Mouse (Mus musculus) liver, postnatal 0 days (tissue): Measurements from ENCODE around the gene Lrrc20. TPM values are rescaled to one million over a fixed set of nuclear protein-coding genes. Genes with fewer than 3 reads are reported as not detected.
A peak's percentile ranks its signal among the peaks of the same experiment; 100 is the strongest.
"Not testable (repeated sequence)": the region's sequence is repeated elsewhere in the genome, so short reads cannot be mapped to it uniquely, and the experiment has no call there.

Source experiments
- ATAC-seq: fragments of 200-750 bp; cut with Nextera tagmentation; 2 replicates; pipeline ENCODE4 v1.8.0; 2017; ENCODE audit warnings: mild to moderate bottlenecking, moderate library complexity
- DNase-seq: peaks from one replicate; pipeline ENCODE4 v3.0.0-alpha.2; 2016
- H3K27ac ChIP-seq: fragments of 300-500 bp; sonication (generic); 2 replicates; pipeline ENCODE4 v1.5.1; 2014; ENCODE audit warnings: antibody characterized with exemption, moderate library complexity, mild to moderate bottlenecking, low read depth
- H3K27me3 ChIP-seq: fragments of 300-500 bp; sonication (generic); 2 replicates; pipeline ENCODE4 v1.6.1; 2014; ENCODE audit warnings: low read length, control low read depth, mixed read lengths; ENCODE audit not compliant: insufficient read depth
- H3K36me3 ChIP-seq: fragments of 300-500 bp; sonication (generic); replicated peaks from 2 replicates; pipeline ENCODE4 v1.6.1; 2014; ENCODE audit warnings: mild to moderate bottlenecking, control low read depth, low read length, moderate library complexity, mixed read lengths; ENCODE audit not compliant: insufficient read depth
- H3K4me1 ChIP-seq: fragments of 300-500 bp; sonication (generic); 2 replicates; pipeline ENCODE4 v1.6.1; 2014; ENCODE audit warnings: antibody characterized with exemption, mild to moderate bottlenecking, control low read depth; ENCODE audit not compliant: insufficient read depth
- H3K4me2 ChIP-seq: fragments of 300-500 bp; sonication (generic); 2 replicates; pipeline ENCODE4 v1.6.1; 2014; ENCODE audit warnings: low read depth, mild to moderate bottlenecking, low read length, moderate library complexity, mixed read lengths
- H3K4me3 ChIP-seq: fragments of 300-500 bp; sonication (generic); 2 replicates; pipeline ENCODE4 v1.5.1; 2014; ENCODE audit warnings: low read depth, low read length
- H3K9ac ChIP-seq: fragments of 300-500 bp; sonication (generic); replicated peaks from 2 replicates; pipeline ENCODE4 v1.6.1; 2014; ENCODE audit warnings: mild to moderate bottlenecking, moderate library complexity
- H3K9me3 ChIP-seq: fragments of 300-500 bp; sonication (generic); 2 replicates; pipeline ENCODE4 v1.6.1; 2016; ENCODE audit warnings: mild to moderate bottlenecking, control low read depth, low read length, mixed read lengths
- CTCF ChIP-seq: sonication (generic); IDR thresholded peaks from 2 replicates; pipeline ENCODE4 v1.5.1; 2016; ENCODE audit warnings: antibody characterized with exemption, low read depth
- EP300 ChIP-seq: IDR thresholded peaks from 2 replicates; pipeline ENCODE4 v1.6.1; 2016; ENCODE audit warnings: antibody characterized with exemption, low read depth, mild to moderate bottlenecking
- whole genome bisulfite sequencing: fragments of 180-500 bp; shearing (Covaris S2); extraction: QIAGEN DNeasy Blood & Tissue Kit; methylation state at CpG from one replicate; pipeline ENCODE4 v1.1.7; 2014; ENCODE audit not compliant: insufficient replicate concordance; 5-methylcytosine and 5-hydroxymethylcytosine counted together
- polyA plus RNA-seq: library from polyadenylated mRNA; unstranded; fragments of >200 nt; fragmentation: Nextera tagmentation; extraction: Ambion mirVana; gene quantifications from 2 replicates; pipeline ENCODE4 v1.2.1, GENCODE M21; 2015

Lrrc20 gene
- polyA plus RNA-seq, 1 experiment from 2014 or later = 3.0 TPM

- Histone ChIP-seq H3K4me2 (no peak overlapping the region), H3K27me3 (0 out of 2 replicates have a peak, but pooled peaks cover 3% of the 10 kb centered on the region), H3K9ac (no peak overlapping the region), H3K36me3 (no peaks in the 10 kb centered on the region), H3K9me3 (no peaks in the 10 kb centered on the region), H3K4me3 (no peak overlapping the region), H3K27ac (no peak overlapping the region), H3K4me1 (no peaks in the 10 kb centered on the region)
- no peak for ATAC-seq
- DNase-seq = no peak
- TF ChIP-seq EP300 = no peak
- TF ChIP-seq CTCF = no peak
Measured at GRCm38 (mm10) chr10:61608233-61608632, 132.6 kb downstream of the Lrrc20 start.

DNA sequence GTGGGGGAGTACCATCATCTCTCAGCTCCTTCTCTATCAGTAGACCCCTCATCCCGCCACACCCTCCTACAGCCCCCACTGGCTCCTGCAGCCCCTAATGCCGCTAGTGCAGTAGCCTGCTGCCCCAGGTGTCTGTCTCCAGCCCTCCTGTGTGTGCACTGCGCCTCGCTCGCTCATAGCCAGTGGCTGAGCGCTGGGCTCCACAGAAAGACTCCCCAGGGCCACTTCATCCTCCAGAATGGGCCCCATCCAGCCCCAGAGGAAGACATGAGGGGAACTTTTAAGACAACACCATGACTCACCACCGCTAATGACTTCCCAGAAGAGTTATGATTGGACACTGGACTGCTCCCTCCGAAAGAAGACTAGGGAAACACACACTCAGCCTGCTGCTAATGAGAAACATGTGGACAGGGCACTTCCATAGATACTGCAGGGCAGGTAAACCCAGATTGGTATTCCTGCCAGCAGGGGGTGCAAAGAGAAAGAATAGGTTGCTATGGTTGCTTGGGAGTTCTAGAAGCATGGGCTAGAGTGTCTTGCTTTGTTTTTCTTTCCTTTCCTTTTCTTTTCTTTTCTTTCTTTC is 135.1 kb downstream of the Lrrc20 start:
- H3K9ac ChIP-seq = no peak overlapping the region
- DNase-seq = peak; percentile 36

DNA sequence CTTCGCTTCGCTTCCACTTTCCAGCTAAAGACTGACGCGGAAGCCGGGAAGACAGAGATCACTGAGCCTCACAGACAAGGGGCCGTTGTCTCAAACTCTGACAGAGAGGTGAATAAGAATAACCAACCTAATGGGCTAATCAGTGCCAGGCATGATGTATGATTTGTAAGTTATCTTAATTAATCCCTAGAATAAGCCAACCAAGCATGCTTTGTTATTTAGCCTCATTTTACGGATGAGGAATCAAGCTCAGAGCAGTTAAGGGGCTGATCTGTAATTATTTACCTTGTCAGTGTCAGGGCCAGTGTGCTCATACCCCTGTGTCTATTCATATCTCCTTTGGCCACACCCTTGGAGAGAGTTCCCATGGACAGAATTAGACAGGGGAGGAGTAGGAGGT is 138.7 kb downstream of the Lrrc20 start:
- WGBS = 89% methylated on average over 7 of the region's 7 CpGs
- Histone ChIP-seq H3K4me3 (no peak overlapping the region), H3K9ac (no peak overlapping the region), H3K27ac (no peak overlapping the region), H3K4me1 (no peaks in the 10 kb centered on the region), H3K27me3 (no peaks in the 10 kb centered on the region), H3K36me3 (no peaks in the 10 kb centered on the region), H3K9me3 (no peaks in the 10 kb centered on the region), H3K4me2 (no peak overlapping the region)
- no peak for TF ChIP-seq EP300
- TF ChIP-seq CTCF = no peak
- DNase-seq (no peak), ATAC-seq (no peak)

More for the DNA sequence above, 135.1 kb downstream of the Lrrc20 start:
- Histone ChIP-seq H3K27ac (no peak overlapping the region), H3K4me1 (no peaks in the 10 kb centered on the region), H3K4me2 (no peak overlapping the region), H3K4me3 (no peak overlapping the region), H3K9me3 (no peaks in the 10 kb centered on the region), H3K27me3 (0 out of 2 replicates have a peak, but pooled peaks cover 3% of the 10 kb centered on the region), H3K36me3 (no peaks in the 10 kb centered on the region)
- 64% methylated on average over 8 of the region's 8 CpGs for WGBS
- no peak for ATAC-seq
- TF ChIP-seq EP300 (no peak), CTCF (peak; percentile 61)

DNA sequence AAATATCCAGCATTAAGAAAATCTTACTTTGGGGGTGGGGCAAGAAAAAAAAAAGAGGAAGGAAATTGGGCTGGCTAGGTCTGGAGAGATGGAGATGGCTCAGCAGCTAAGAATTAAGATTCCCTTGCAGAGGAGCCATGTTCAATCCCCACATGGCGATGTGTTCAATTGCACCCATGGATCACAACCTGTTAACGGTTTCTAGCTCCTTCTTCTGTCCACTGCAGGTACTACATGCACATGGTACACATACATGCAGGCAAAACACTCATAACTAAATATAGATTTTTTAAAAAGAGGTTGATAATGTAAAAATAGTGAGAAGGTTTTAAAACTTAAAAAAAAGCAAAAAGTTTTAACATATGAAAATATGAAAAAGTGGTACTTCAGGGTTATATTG is 142.9 kb downstream of the Lrrc20 start:
- H3K27ac ChIP-seq = no peak overlapping the region
- no peak overlapping the region for H3K9ac ChIP-seq
- H3K9me3 ChIP-seq = no peaks in the 10 kb centered on the region
- no peaks in the 10 kb centered on the region for H3K4me1 ChIP-seq
- 0 out of 2 replicates have a peak, but pooled peaks have one; percentile 10 for TF ChIP-seq CTCF
- TF ChIP-seq EP300 = no peak
- DNase-seq (no peak), ATAC-seq (no peak)
- WGBS = 81% methylated on average over 2 of the region's 2 CpGs
- H3K4me3 ChIP-seq = no peak overlapping the region
- H3K27me3 ChIP-seq = no peaks in the 10 kb centered on the region
- H3K4me2 ChIP-seq = no peak overlapping the region
- no peaks in the 10 kb centered on the region for H3K36me3 ChIP-seq

DNA sequence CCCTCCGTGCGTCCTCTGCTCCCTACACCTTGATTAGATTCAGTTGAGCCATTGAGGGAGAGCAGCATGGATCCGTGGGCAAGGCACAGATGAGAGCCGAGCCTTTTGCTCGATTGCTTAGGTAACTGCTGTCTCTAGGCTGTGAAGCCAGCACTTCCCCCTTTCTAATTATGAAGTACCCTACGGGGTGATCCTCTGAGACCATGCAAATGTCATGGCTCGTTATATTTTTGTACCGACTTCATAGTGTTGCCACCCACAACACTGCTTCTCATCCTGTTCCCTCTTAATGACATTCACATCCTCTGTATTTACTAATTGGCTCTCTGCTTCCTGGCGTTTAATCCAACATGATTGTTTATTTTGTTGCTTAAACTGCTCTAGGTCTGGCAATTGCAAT is 146.1 kb downstream of the Lrrc20 start:
- 39% methylated on average over 9 of the region's 9 CpGs for WGBS
- Histone ChIP-seq H3K36me3 (no peaks in the 10 kb centered on the region), H3K27ac (no peak overlapping the region), H3K4me2 (no peak overlapping the region), H3K9ac (no peak overlapping the region), H3K9me3 (no peaks in the 10 kb centered on the region), H3K4me3 (no peak overlapping the region), H3K27me3 (peaks cover 20% of the 10 kb centered on the region), H3K4me1 (peaks cover 11% of the 10 kb centered on the region)
- no peak for DNase-seq
- no peak for ATAC-seq
- no peak for TF ChIP-seq CTCF
- no peak for TF ChIP-seq EP300

DNA sequence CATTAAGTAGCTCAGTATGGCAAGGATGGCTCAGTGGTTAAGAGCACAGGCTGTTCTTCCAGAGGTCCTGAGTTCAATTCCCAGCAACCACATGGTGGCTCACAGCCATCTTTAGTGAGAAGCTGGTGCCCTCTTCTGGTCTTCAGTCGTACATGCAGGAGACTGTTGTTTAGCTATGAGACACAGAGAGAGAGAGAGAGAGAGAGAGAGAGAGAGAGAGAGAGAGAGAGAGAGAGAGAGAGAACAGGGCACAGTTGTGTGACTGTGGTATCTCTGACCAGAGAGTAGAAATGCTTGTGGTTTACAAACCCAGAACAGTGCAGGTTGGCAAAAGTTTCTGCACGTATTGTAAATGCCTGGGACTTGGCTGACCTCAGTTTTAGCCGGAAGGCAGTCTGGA is 148.3 kb downstream of the Lrrc20 start:
- peaks cover 11% of the 10 kb centered on the region for H3K4me1 ChIP-seq
- not testable (repeated sequence) for H3K36me3 ChIP-seq, H3K9me3 ChIP-seq, ATAC-seq, H3K4me3 ChIP-seq, H3K9ac ChIP-seq, H3K27ac ChIP-seq, H3K4me2 ChIP-seq, DNase-seq
- 58% methylated on average over 3 of the region's 3 CpGs for WGBS
- peaks cover 20% of the 10 kb centered on the region for H3K27me3 ChIP-seq
- peak; percentile 38 for TF ChIP-seq CTCF

DNA sequence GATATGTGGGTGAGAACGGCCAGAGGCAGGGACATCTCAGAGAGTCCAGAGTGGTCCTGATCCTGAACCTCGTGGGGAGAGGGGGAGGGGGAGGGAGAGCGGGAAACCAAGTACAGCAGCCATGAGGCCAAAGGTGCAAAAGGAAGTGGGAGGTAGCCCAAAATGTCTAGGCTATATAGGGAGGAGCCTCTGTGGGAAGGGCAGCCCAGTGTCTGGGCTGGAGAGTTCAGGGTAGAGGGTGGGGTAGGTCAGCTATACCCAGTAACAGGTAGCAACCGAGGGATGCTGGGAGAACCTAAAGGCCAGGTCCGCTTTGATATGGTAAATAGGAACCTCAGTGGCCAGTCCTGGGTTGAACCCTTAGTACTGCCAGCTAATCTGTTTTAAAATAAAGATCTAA is 149.2 kb downstream of the Lrrc20 start:
- DNase-seq = no peak
- Histone ChIP-seq H3K4me2 (no peak overlapping the region), H3K27ac (no peak overlapping the region), H3K9ac (no peak overlapping the region), H3K36me3 (no peaks in the 10 kb centered on the region), H3K27me3 (peaks cover 20% of the 10 kb centered on the region), H3K4me1 (peaks cover 11% of the 10 kb centered on the region), H3K4me3 (no peak overlapping the region), H3K9me3 (no peaks in the 10 kb centered on the region)
- ATAC-seq = no peak
- WGBS = 38% methylated on average over 5 of the region's 5 CpGs
- TF ChIP-seq EP300 (no peak), CTCF (no peak)
